Comparison of ENCODE assay signal across 24 mouse cellular contexts in genomic region chr12:57076606-57077005, GRCm38 (mm10).
DNase-seq lines count a peak whose midpoint lies in the region; ATAC-seq and TF ChIP-seq lines count a peak whose summit lies in the region.
"Had no signal": no experiment of that assay in that cellular context is flagged by ENCODE, and none has a peak within 500 bp of the region (broad histone marks: within the 10 kb centered on the region; RNA-seq: fewer than 3 reads in every experiment).

No protein-coding gene starts in this region.

- intact Hi-C loops in heart, postnatal 10 days (cut with DNase I) = no loop called here

- no peak overlapping the region for H3K4me3 ChIP-seq in hindbrain, embryonic 11.5 days (ENCODE audit: low read depth, low read length)
- H3K4me3 ChIP-seq in hindbrain, postnatal 0 days (ENCODE audit: low read length) = no peak overlapping the region
- no peak overlapping the region for H3K4me3 ChIP-seq in embryonic facial prominence, embryonic 10.5 days
- H3K4me3 ChIP-seq in limb, embryonic 13.5 days = no peak overlapping the region
- H3K4me3 ChIP-seq: erythroblast, embryonic 14.5 days; forebrain, embryonic 12.5 days; heart, embryonic 15.5 days; neural tube, embryonic 15.5 days had no signal

- no peaks in the 10 kb centered on the region for H3K4me1 ChIP-seq in hindbrain, embryonic 11.5 days (replicated peaks; ENCODE audit: control insufficient read depth, insufficient read depth, low read length)
- no peaks in the 10 kb centered on the region for H3K4me1 ChIP-seq in hindbrain, postnatal 0 days (ENCODE audit: insufficient read depth, low read length)
- H3K4me1 ChIP-seq in embryonic facial prominence, embryonic 10.5 days = peaks cover 32% of the 10 kb centered on the region
- 0 out of 2 replicates have a peak, but pooled peaks cover 5% of the 10 kb centered on the region for H3K4me1 ChIP-seq in limb, embryonic 13.5 days
- H3K4me1 ChIP-seq: forebrain, embryonic 12.5 days; heart, embryonic 15.5 days; neural tube, embryonic 15.5 days had no signal

- ATAC-seq in hindbrain, embryonic 11.5 days (ENCODE audit: low FRiP score) = no peak
- ATAC-seq in hindbrain, postnatal 0 days = no peak
- ATAC-seq in limb, embryonic 13.5 days (ENCODE audit: low FRiP score, low read depth) = no peak; the same call in 1 of the 2 replicates
- ATAC-seq: hindbrain, embryonic 16.5 days; intestine, embryonic 16.5 days; liver, postnatal 0 days; lung, postnatal 0 days had no signal

- H3K9me3 ChIP-seq in hindbrain, embryonic 11.5 days (ENCODE audit: control insufficient read depth, low read length) = no peaks in the 10 kb centered on the region
- H3K9me3 ChIP-seq in hindbrain, postnatal 0 days (ENCODE audit: low read length) = no peaks in the 10 kb centered on the region
- no peaks in the 10 kb centered on the region for H3K9me3 ChIP-seq in embryonic facial prominence, embryonic 10.5 days
- no peaks in the 10 kb centered on the region for H3K9me3 ChIP-seq in limb, embryonic 13.5 days
- H3K9me3 ChIP-seq: forebrain, embryonic 12.5 days; heart, embryonic 15.5 days; neural tube, embryonic 15.5 days had no signal

- H3K36me3 ChIP-seq in hindbrain, embryonic 11.5 days (ENCODE audit: control insufficient read depth, insufficient read depth, low read length) = no peaks in the 10 kb centered on the region
- H3K36me3 ChIP-seq in hindbrain, postnatal 0 days (ENCODE audit: insufficient read depth, low read length) = no peaks in the 10 kb centered on the region
- H3K36me3 ChIP-seq in embryonic facial prominence, embryonic 10.5 days (replicated peaks) = no peaks in the 10 kb centered on the region
- H3K36me3 ChIP-seq in limb, embryonic 13.5 days = no peaks in the 10 kb centered on the region
- H3K36me3 ChIP-seq: forebrain, embryonic 12.5 days; heart, embryonic 15.5 days; neural tube, embryonic 15.5 days had no signal

- H3K27me3 ChIP-seq in hindbrain, embryonic 11.5 days (ENCODE audit: control insufficient read depth, insufficient read depth, low read length) = no peaks in the 10 kb centered on the region
- no peaks in the 10 kb centered on the region for H3K27me3 ChIP-seq in hindbrain, postnatal 0 days (ENCODE audit: insufficient read depth, low read length)
- H3K27me3 ChIP-seq in embryonic facial prominence, embryonic 10.5 days (replicated peaks; ENCODE audit: low read depth, poor library complexity, severe bottlenecking) = no peaks in the 10 kb centered on the region
- no peaks in the 10 kb centered on the region for H3K27me3 ChIP-seq in limb, embryonic 13.5 days
- H3K27me3 ChIP-seq: forebrain, embryonic 12.5 days; heart, embryonic 15.5 days; neural tube, embryonic 15.5 days had no signal

- H3K4me2 ChIP-seq in hindbrain, embryonic 11.5 days (replicated peaks; ENCODE audit: low read depth, low read length) = no peak overlapping the region
- H3K4me2 ChIP-seq in hindbrain, postnatal 0 days (ENCODE audit: low read depth, low read length) = no peak overlapping the region
- H3K4me2 ChIP-seq in limb, embryonic 13.5 days (replicated peaks) = 0 out of 2 replicates have a peak overlapping the region, but pooled peaks have one; percentile 19
- H3K4me2 ChIP-seq: forebrain, embryonic 12.5 days; heart, embryonic 15.5 days; liver, embryonic 11.5 days; midbrain, embryonic 11.5 days; neural tube, embryonic 15.5 days had no signal

- no peak overlapping the region for H3K9ac ChIP-seq in hindbrain, embryonic 11.5 days (ENCODE audit: low read depth, low read length)
- H3K9ac ChIP-seq in hindbrain, postnatal 0 days (replicated peaks; ENCODE audit: low read length) = no peak overlapping the region
- H3K9ac ChIP-seq in limb, embryonic 13.5 days = no peak overlapping the region
- H3K9ac ChIP-seq: forebrain, embryonic 12.5 days; heart, embryonic 15.5 days; liver, postnatal 0 days; neural tube, embryonic 15.5 days had no signal

- peak; percentile 9 for DNase-seq in hindbrain, embryonic 11.5 days (ENCODE audit: low spot score)
- DNase-seq in hindbrain, postnatal 0 days (ENCODE audit: low spot score) = no peak
- DNase-seq in NIH3T3 (ENCODE audit: low read depth) = peak; percentile 37
- DNase-seq in embryonic facial prominence, embryonic 10.5 days (ENCODE audit: low spot score) = peak; percentile 66
- no peak for DNase-seq in spleen, postnatal 14 days (ENCODE audit: low spot score in 2 of 2)
- no peak for DNase-seq in heart, postnatal 10 days
- DNase-seq in adipocyte (ENCODE audit: low spot score) = no peak
- DNase-seq: adrenal gland, postnatal 36 days; cerebellum, adult 11-12 months; cerebellum, postnatal 10 days; kidney, postnatal 25 days; liver, postnatal 0 days; thymus, postnatal 14 days had no signal

- 63% methylated on average over 4 of the region's 4 CpGs for WGBS in hindbrain, embryonic 11.5 days
- WGBS in hindbrain, postnatal 0 days = 63% methylated on average over 4 of the region's 4 CpGs
- 36% methylated on average over 4 of the region's 4 CpGs for WGBS in embryonic facial prominence, embryonic 10.5 days
- 26% methylated on average over 4 of the region's 4 CpGs for WGBS in limb, embryonic 13.5 days

- H3K27ac ChIP-seq in hindbrain, embryonic 11.5 days (ENCODE audit: low read depth, low read length) = no peak overlapping the region
- no peak overlapping the region for H3K27ac ChIP-seq in hindbrain, postnatal 0 days
- H3K27ac ChIP-seq in embryonic facial prominence, embryonic 10.5 days (replicated peaks) = no peak overlapping the region
- no peak overlapping the region for H3K27ac ChIP-seq in limb, embryonic 13.5 days
- H3K27ac ChIP-seq: forebrain, embryonic 12.5 days; heart, embryonic 15.5 days; neural tube, embryonic 15.5 days; stomach, postnatal 0 days had no signal

- TF ChIP-seq CTCF in hindbrain, postnatal 0 days (IDR thresholded peaks at IDR 0.05; ENCODE audit: low read depth) = no peak

Comparison
In these comparisons a context has a peak if more than half of its experiments do, and no peak if none do; other contexts are left out.
1. DNase-seq: peak in hindbrain, embryonic 11.5 days (single experiment), NIH3T3 (single experiment) and embryonic facial prominence, embryonic 10.5 days (single experiment); none in hindbrain, postnatal 0 days (single experiment), spleen, postnatal 14 days (0 of 2), heart, postnatal 10 days (0 of 2) and adipocyte (single experiment).